Mouse (Mus musculus) forebrain, embryonic 11.5 days (tissue): ENCODE results near the gene Ccdc86. TPM values are rescaled to one million over a fixed set of nuclear protein-coding genes. Genes with fewer than 3 reads are reported as not detected.

Source experiments
- ATAC-seq: fragments of 200-750 bp; cut with Nextera tagmentation; replicated peaks from 2 replicates; pipeline ENCODE4 v1.8.0; 2017; ENCODE audit warnings: moderate TSS enrichment; ENCODE audit not compliant: low FRiP score
- DNase-seq: peaks from one replicate; pipeline ENCODE4 v3.0.0-alpha.2; 2017; ENCODE audit warnings: low spot score
- H3K27ac ChIP-seq: fragments of 300-500 bp; sonication (generic); 2 replicates; pipeline ENCODE4 v1.5.1; 2014; ENCODE audit warnings: low read depth, low read length
- H3K27me3 ChIP-seq: fragments of 300-500 bp; sonication (generic); 2 replicates; pipeline ENCODE4 v1.6.1; 2014; ENCODE audit warnings: mild to moderate bottlenecking, low read length, mixed read lengths; ENCODE audit not compliant: control insufficient read depth, insufficient read depth
- H3K36me3 ChIP-seq: fragments of 300-500 bp; sonication (generic); 2 replicates; pipeline ENCODE4 v1.6.1; 2014; ENCODE audit warnings: mild to moderate bottlenecking, low read length, moderate library complexity, mixed read lengths; ENCODE audit not compliant: control insufficient read depth, insufficient read depth
- H3K4me1 ChIP-seq: fragments of 300-500 bp; sonication (generic); replicated peaks from 2 replicates; pipeline ENCODE4 v1.6.1; 2014; ENCODE audit warnings: low read length, mixed read lengths; ENCODE audit not compliant: control insufficient read depth, insufficient read depth
- H3K4me2 ChIP-seq: fragments of 300-500 bp; sonication (generic); 2 replicates; pipeline ENCODE4 v1.6.1; 2014; ENCODE audit warnings: low read depth, mild to moderate bottlenecking, low read length, moderate library complexity, mixed read lengths; ENCODE audit not compliant: severe bottlenecking
- H3K4me3 ChIP-seq: fragments of 300-500 bp; sonication (generic); 2 replicates; pipeline ENCODE4 v1.5.1; 2014; ENCODE audit warnings: low read depth, low read length
- H3K9ac ChIP-seq: fragments of 300-500 bp; sonication (generic); 2 replicates; pipeline ENCODE4 v1.6.1; 2014; ENCODE audit warnings: low read length
- H3K9me3 ChIP-seq: fragments of 300-500 bp; sonication (generic); 2 replicates; pipeline ENCODE4 v1.6.1; 2016; ENCODE audit warnings: low read length, mixed read lengths; ENCODE audit not compliant: control insufficient read depth
- WGBS: fragments of 180-500 bp; shearing (Covaris S2); extraction: QIAGEN DNeasy Blood & Tissue Kit; methylation state at CpG from one replicate; pipeline ENCODE4 v1.1.7; 2014; 5-methylcytosine and 5-hydroxymethylcytosine counted together
- polyA plus RNA-seq: library from polyadenylated mRNA; unstranded; fragments of >200 nt; fragmentation: Nextera tagmentation; extraction: Ambion mirVana; gene quantifications from 2 replicates; pipeline ENCODE4 v1.2.1, GENCODE M21; 2014

The Ccdc86 gene
- 28.1 and 31.2 TPM in 2 replicates for polyA plus RNA-seq

GRCm38 (mm10) chr19:10949112-10949511 is at the start of gene Ccdc86:
Gene Ccdc86, minus strand, starts transcription at chr19:10949266.
- peaks cover 2% of the 10 kb centered on the region; the same call in 1 of the 2 replicates for H3K36me3 ChIP-seq
- peaks cover 7% of the 10 kb centered on the region; the same call in 1 of the 2 replicates for H3K4me1 ChIP-seq
- peak within 1 kb of the TSS; percentile 64 for H3K9ac ChIP-seq
- ATAC-seq (peak; percentile 99), DNase-seq (peak; percentile 98)
- peak within 1 kb of the TSS; percentile 60 for H3K4me3 ChIP-seq
- peak within 1 kb of the TSS; percentile 92 for H3K4me2 ChIP-seq
- no peaks in the 10 kb centered on the region for H3K27me3 ChIP-seq
- under 1% methylated on average over 30 of the region's 30 CpGs for WGBS
- no peak within 1 kb of the TSS for H3K27ac ChIP-seq
- no peaks in the 10 kb centered on the region for H3K9me3 ChIP-seq

- no peak within 1 kb of the TSS for H3K4me2 ChIP-seq
- 85% methylated on average over 7 of the region's 7 CpGs for WGBS
- H3K9me3 ChIP-seq: no peaks in the 10 kb centered on the region
- ATAC-seq (no peak), DNase-seq (no peak)
- H3K36me3 ChIP-seq: no peaks in the 10 kb centered on the region
- H3K4me3 ChIP-seq: no peak within 1 kb of the TSS
- no peaks in the 10 kb centered on the region for H3K27me3 ChIP-seq
- no peak within 1 kb of the TSS for H3K27ac ChIP-seq
- no peaks in the 10 kb centered on the region for H3K4me1 ChIP-seq
- H3K9ac ChIP-seq: no peak within 1 kb of the TSS
Measured at GRCm38 (mm10) chr19:10993150-10993549, 44.1 kb upstream of the Ccdc86 start, which contains the start of gene Ms4a15. Gene Ms4a15, minus strand, starts transcription at chr19:10993250.

DNA sequence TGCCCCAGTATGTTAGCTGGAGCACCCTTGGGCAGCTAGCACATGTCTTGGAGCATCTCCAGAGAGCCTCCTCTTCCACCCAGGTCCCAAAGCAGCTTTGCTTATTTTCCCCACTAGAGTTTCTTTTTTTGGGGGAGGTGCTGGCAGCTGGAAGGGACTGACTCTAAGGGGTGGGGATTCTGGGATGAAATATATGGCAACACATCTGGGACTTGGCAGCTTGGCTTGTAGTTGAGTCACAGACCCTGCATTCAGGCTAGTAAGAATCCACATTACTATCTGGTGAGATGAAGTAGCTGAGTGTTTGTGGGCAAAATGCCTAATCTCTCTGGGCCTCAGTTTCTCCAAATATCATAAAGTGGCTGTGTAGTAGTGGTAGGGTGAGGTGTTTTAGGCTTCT is 42.8 kb upstream of the Ccdc86 start:
- no peaks in the 10 kb centered on the region for H3K36me3 ChIP-seq
- H3K27ac ChIP-seq: no peak overlapping the region
- ATAC-seq (no peak), DNase-seq (no peak)
- H3K9ac ChIP-seq: no peak overlapping the region
- H3K4me2 ChIP-seq: no peak overlapping the region
- H3K27me3 ChIP-seq: no peaks in the 10 kb centered on the region
- no peak overlapping the region for H3K4me3 ChIP-seq
- H3K4me1 ChIP-seq: no peaks in the 10 kb centered on the region
- H3K9me3 ChIP-seq: no peaks in the 10 kb centered on the region

- Histone ChIP-seq H3K27me3 (no peaks in the 10 kb centered on the region), H3K4me2 (no peak overlapping the region), H3K27ac (no peak overlapping the region), H3K4me1 (no peaks in the 10 kb centered on the region), H3K9me3 (no peaks in the 10 kb centered on the region), H3K4me3 (no peak overlapping the region), H3K36me3 (no peaks in the 10 kb centered on the region), H3K9ac (no peak overlapping the region)
- DNase-seq (no peak), ATAC-seq (no peak)
- 65% methylated on average over 1 of the region's 1 CpGs for WGBS
Measured at GRCm38 (mm10) chr19:10990751-10991150, 41.7 kb upstream of the Ccdc86 start.

GRCm38 (mm10) chr19:10988563-10988962 is 39.5 kb upstream of the Ccdc86 start:
- WGBS: 92% methylated on average over 1 of the region's 1 CpGs
- DNase-seq (no peak), ATAC-seq (no peak)
- no peaks in the 10 kb centered on the region for H3K4me1 ChIP-seq
- H3K9me3 ChIP-seq: no peaks in the 10 kb centered on the region
- no peaks in the 10 kb centered on the region for H3K36me3 ChIP-seq
- H3K27ac ChIP-seq: no peak overlapping the region
- H3K9ac ChIP-seq: no peak overlapping the region
- no peak overlapping the region for H3K4me3 ChIP-seq
- H3K27me3 ChIP-seq: no peaks in the 10 kb centered on the region
- no peak overlapping the region for H3K4me2 ChIP-seq

DNA sequence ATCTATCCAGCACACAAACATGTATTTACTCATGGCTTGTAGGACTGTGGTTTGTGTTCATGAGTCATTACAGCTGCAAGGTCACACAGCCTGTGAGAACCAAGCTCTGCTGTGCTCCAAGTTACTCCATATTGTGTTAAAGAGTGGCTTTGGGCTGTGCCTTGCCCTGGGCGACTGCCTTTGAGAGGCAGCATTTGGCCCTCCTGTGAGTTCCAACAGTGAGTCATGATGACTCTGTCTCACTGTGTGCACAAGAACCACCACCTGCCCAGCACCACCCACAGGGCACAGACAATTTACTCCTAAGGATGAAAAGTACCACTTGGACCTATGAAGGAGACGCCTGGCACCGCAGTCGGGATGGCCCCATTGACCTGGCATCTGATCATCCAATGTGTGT is 36.8 kb upstream of the Ccdc86 start:
- Histone ChIP-seq H3K4me1 (no peaks in the 10 kb centered on the region), H3K27me3 (no peaks in the 10 kb centered on the region), H3K4me3 (no peak overlapping the region), H3K9ac (no peak overlapping the region), H3K36me3 (no peaks in the 10 kb centered on the region), H3K27ac (no peak overlapping the region), H3K4me2 (no peak overlapping the region), H3K9me3 (no peaks in the 10 kb centered on the region)
- WGBS: 95% methylated on average over 4 of the region's 4 CpGs
- no peak for ATAC-seq
- DNase-seq: no peak

- no peak overlapping the region for H3K27ac ChIP-seq
- ATAC-seq (no peak), DNase-seq (no peak)
- 81% methylated on average over 13 of the region's 13 CpGs for WGBS
- H3K9me3 ChIP-seq: no peaks in the 10 kb centered on the region
- H3K4me3 ChIP-seq: no peak overlapping the region
- H3K4me1 ChIP-seq: no peaks in the 10 kb centered on the region
- no peaks in the 10 kb centered on the region for H3K36me3 ChIP-seq
- no peak overlapping the region for H3K9ac ChIP-seq
- no peak overlapping the region for H3K4me2 ChIP-seq
- no peaks in the 10 kb centered on the region for H3K27me3 ChIP-seq
Measured at GRCm38 (mm10) chr19:10984551-10984950, 35.5 kb upstream of the Ccdc86 start.

DNA sequence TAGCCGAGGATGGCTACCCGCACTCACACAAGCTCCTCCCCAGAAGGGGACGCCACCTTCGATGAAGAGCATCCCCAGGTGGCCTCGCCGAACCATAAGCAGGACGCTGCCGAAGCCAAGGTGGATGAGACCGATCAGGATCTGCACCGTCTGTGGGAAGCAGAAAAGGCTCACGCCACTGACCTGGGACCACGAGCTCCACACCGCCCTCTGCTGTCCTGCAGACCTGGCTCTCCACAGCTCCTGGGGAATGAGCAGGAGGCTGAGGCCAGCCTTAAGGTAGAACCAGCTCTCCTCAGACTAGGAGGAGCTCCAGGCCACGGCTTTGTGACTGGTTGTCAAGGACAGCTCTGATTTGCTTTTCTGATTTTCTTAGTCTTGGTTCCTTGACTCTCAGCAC is 34.1 kb upstream of the Ccdc86 start:
- no peaks in the 10 kb centered on the region for H3K9me3 ChIP-seq
- ATAC-seq (no peak), DNase-seq (peak; percentile 70)
- H3K4me3 ChIP-seq: no peak overlapping the region
- no peaks in the 10 kb centered on the region for H3K36me3 ChIP-seq
- H3K9ac ChIP-seq: no peak overlapping the region
- H3K4me2 ChIP-seq: peak overlapping the region; percentile 8; the same call in 1 of the 2 replicates
- 20% methylated on average over 14 of the region's 14 CpGs for WGBS
- no peaks in the 10 kb centered on the region for H3K4me1 ChIP-seq
- H3K27me3 ChIP-seq: no peaks in the 10 kb centered on the region
- H3K27ac ChIP-seq: no peak overlapping the region

- Histone ChIP-seq H3K9me3 (no peaks in the 10 kb centered on the region), H3K4me3 (no peak overlapping the region), H3K27ac (no peak overlapping the region), H3K4me2 (no peak overlapping the region), H3K36me3 (no peaks in the 10 kb centered on the region), H3K27me3 (no peaks in the 10 kb centered on the region), H3K4me1 (no peaks in the 10 kb centered on the region), H3K9ac (no peak overlapping the region)
- 0 out of 2 replicates have a peak, but pooled peaks have one; percentile 19 for ATAC-seq
- 86% methylated on average over 5 of the region's 5 CpGs for WGBS
- DNase-seq: no peak
Measured at GRCm38 (mm10) chr19:10980210-10980609, 31.1 kb upstream of the Ccdc86 start.
